Mouse (Mus musculus) stomach, postnatal 0 days (tissue): ENCODE measurements around the gene Ap2a1. TPM values are rescaled to one million over a fixed set of nuclear protein-coding genes. Genes with fewer than 3 reads are reported as not detected.

Experiments used
- ATAC-seq: fragments of 200-750 bp; cut with Nextera tagmentation; 2 replicates; pipeline ENCODE4 v1.8.0; 2017; ENCODE audit not compliant: low FRiP score, low TSS enrichment
- DNase-seq: peaks from one replicate; pipeline ENCODE4 v3.0.0-alpha.2; 2016; ENCODE audit warnings: low spot score
- H3K27ac ChIP-seq: fragments of 300-500 bp; sonication (generic); replicated peaks from 2 replicates; pipeline ENCODE4 v1.5.1; 2014; ENCODE audit warnings: mild to moderate bottlenecking, control low read depth
- H3K27me3 ChIP-seq: fragments of 300-500 bp; sonication (generic); 2 replicates; pipeline ENCODE4 v1.6.1; 2014; ENCODE audit warnings: low read length; ENCODE audit not compliant: control insufficient read depth, insufficient read depth
- H3K36me3 ChIP-seq: fragments of 300-500 bp; sonication (generic); 2 replicates; pipeline ENCODE4 v1.6.1; 2014; ENCODE audit warnings: low read length, mixed read lengths; ENCODE audit not compliant: control insufficient read depth, insufficient read depth
- H3K4me1 ChIP-seq: fragments of 300-500 bp; sonication (generic); replicated peaks from 2 replicates; pipeline ENCODE4 v1.6.1; 2014; ENCODE audit warnings: antibody characterized with exemption; ENCODE audit not compliant: control insufficient read depth, insufficient read depth
- H3K4me2 ChIP-seq: fragments of 300-500 bp; sonication (generic); replicated peaks from 2 replicates; pipeline ENCODE4 v1.6.1; 2014; ENCODE audit warnings: low read depth, mild to moderate bottlenecking, control low read depth, moderate library complexity
- H3K4me3 ChIP-seq: fragments of 300-500 bp; sonication (generic); 2 replicates; pipeline ENCODE4 v1.5.1; 2014; ENCODE audit warnings: low read depth, low read length, control low read depth
- H3K9ac ChIP-seq: fragments of 300-500 bp; sonication (generic); 2 replicates; pipeline ENCODE4 v1.6.1; 2014; ENCODE audit warnings: mild to moderate bottlenecking, low read length, control low read depth, mixed read lengths
- H3K9me3 ChIP-seq: fragments of 300-500 bp; sonication (generic); 2 replicates; pipeline ENCODE4 v1.6.1; 2016; ENCODE audit warnings: low read length; ENCODE audit not compliant: control insufficient read depth
- CTCF ChIP-seq: IDR thresholded peaks from 2 replicates; pipeline ENCODE4 v1.5.1; 2016; ENCODE audit warnings: antibody characterized with exemption, low read depth, mild to moderate bottlenecking, moderate library complexity
- EP300 ChIP-seq: optimal IDR thresholded peaks from 2 replicates; pipeline ENCODE3; 2016; ENCODE audit warnings: antibody characterized with exemption
- WGBS: fragments of 180-500 bp; shearing (Covaris S2); extraction: QIAGEN DNeasy Blood & Tissue Kit; methylation state at CpG from one replicate; pipeline ENCODE4 v1.1.7; 2014; 5-methylcytosine and 5-hydroxymethylcytosine counted together
- polyA plus RNA-seq: library from polyadenylated mRNA; unstranded; fragments of >200 nt; fragmentation: Nextera tagmentation; extraction: Ambion mirVana; gene quantifications from 2 replicates; pipeline ENCODE4 v1.2.1, GENCODE M21; 2015

Gene Ap2a1
- polyA plus RNA-seq, 1 experiment from 2014 or later = 29.3 TPM

DNA sequence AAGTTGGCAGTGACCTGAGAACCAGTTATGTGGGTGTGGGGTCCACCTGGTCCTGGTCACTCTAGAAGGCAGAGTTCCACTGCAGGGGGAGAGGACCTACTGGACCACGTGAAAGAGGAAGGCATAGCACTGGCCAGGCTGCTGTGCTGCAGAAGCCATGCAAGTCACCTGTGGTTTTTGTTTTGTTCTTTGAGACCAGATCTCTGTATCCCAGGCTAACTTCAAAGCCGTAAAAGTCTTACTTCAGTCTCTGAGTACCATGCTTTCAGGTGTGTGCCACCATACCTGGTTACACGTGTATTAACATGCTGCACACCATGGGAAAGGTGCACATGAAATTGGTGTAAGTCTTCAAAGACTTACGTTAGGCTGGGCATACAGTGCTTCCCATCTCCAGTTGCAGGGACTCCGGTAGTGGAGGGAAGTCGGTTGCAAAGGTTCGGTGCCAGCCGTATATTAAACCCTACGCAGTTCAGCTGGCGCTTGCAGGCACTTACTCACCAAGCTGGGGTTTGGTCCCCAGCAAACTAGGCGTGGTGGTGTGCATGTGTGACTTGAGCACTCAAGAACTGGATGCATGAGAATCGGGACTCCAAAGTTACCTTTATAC, 77.6 kb downstream of the Ap2a1 start:
- H3K27ac ChIP-seq = no peak overlapping the region
- no peak for DNase-seq
- H3K9ac ChIP-seq = no peak overlapping the region
- H3K36me3 ChIP-seq = no peaks in the 10 kb centered on the region; the same call in 1 of the 2 replicates
- H3K4me3 ChIP-seq = no peak overlapping the region
- H3K4me2 ChIP-seq = no peak overlapping the region
- WGBS = 87% methylated on average over 12 of the region's 12 CpGs
- ATAC-seq = no peak
- no peaks in the 10 kb centered on the region for H3K9me3 ChIP-seq
- peaks cover 12% of the 10 kb centered on the region for H3K4me1 ChIP-seq
- no peak for TF ChIP-seq EP300
- TF ChIP-seq CTCF = no peak
- no peaks in the 10 kb centered on the region for H3K27me3 ChIP-seq

DNA sequence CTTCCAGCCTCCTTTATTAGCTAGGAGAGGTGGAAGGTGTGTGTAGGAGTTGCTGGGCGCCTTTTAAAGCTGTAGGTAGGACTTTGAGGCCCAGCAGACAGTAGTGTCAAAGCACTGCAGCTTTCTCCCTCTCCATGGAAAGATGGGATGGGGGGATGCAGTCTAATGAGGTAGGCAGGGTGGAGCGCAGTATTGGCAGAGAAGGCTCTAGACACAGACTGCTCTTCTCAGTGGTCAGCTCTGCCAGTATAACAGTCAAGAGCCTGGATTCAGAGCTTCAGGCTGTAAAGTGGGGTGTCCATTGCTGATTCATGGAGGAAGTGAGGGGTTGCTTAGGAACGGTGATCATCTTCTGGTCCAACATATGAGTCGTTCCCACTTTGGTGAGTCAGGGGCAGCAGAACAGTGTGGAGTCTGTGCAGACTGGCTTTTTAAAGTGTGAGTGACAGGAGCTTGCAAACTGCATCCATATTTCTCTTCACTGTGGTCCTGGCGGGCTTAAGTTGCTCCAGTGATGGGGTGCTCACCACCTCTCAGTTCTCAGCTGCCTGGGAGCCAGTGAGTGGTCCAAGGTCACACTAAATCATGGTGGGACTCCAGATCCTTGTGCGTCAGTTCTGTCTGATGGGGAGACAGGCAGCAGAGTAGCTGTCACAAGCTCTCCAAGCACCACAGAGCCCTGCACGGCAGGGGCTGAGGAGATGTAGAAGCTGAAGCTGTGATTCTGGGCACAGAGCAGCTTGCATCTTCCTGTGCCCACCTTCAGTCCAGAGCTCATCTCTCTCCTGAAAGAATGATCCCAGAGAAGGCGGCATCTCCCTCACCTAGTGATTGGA, 78.3 kb downstream of the Ap2a1 start:
- ATAC-seq (no peak), DNase-seq (no peak)
- 70% methylated on average over 8 of the region's 8 CpGs for WGBS
- Histone ChIP-seq H3K4me2 (peak overlapping the region; percentile 83), H3K36me3 (peaks cover under 1% of the 10 kb centered on the region; the same call in 1 of the 2 replicates), H3K27ac (peak overlapping the region; percentile 98), H3K4me1 (peaks cover 12% of the 10 kb centered on the region), H3K4me3 (peak overlapping the region; percentile 81), H3K27me3 (no peaks in the 10 kb centered on the region), H3K9ac (peak overlapping the region; percentile 88), H3K9me3 (no peaks in the 10 kb centered on the region)
- TF ChIP-seq EP300 = no peak
- TF ChIP-seq CTCF = no peak

Other genes starting within 250 kb of the Ap2a1 start
- gene Izumo2, start 220.8 kb downstream of the Ap2a1 start, polyA plus RNA-seq = not detected in 2 replicates
- 21.7 and 22.3 TPM in 2 replicates for gene Vrk3, start 181.1 kb downstream of the Ap2a1 start, polyA plus RNA-seq
- 0.30 and 0.42 TPM in 2 replicates for gene Zfp473, start 178.4 kb downstream of the Ap2a1 start, polyA plus RNA-seq
- gene Nup62, start 113.4 kb downstream of the Ap2a1 start, polyA plus RNA-seq = 33.4 and 34.9 TPM in 2 replicates
- gene Il4i1, start 113.1 kb downstream of the Ap2a1 start, polyA plus RNA-seq = 0.69 and 0.75 TPM in 2 replicates
- gene Atf5, start 112.8 kb downstream of the Ap2a1 start, polyA plus RNA-seq = 7.3 and 7.7 TPM in 2 replicates
- gene Akt1s1, start 80.5 kb downstream of the Ap2a1 start, polyA plus RNA-seq = 70.8 and 75.2 TPM in 2 replicates
- 45.4 and 48.0 TPM in 2 replicates for gene Tbc1d17, start 80.4 kb downstream of the Ap2a1 start, polyA plus RNA-seq
- 23.5 and 25.7 TPM in 2 replicates for gene Pnkp, start 72.4 kb downstream of the Ap2a1 start, polyA plus RNA-seq
- 159 and 179 TPM in 2 replicates for gene Ptov1, start 59.7 kb downstream of the Ap2a1 start, polyA plus RNA-seq
- gene Med25, start 36.8 kb downstream of the Ap2a1 start, polyA plus RNA-seq = 64.4 and 75.3 TPM in 2 replicates
- 13.1 and 15.6 TPM in 2 replicates for gene Fuz, start 33.4 kb downstream of the Ap2a1 start, polyA plus RNA-seq
- gene Tsks, start 13.7 kb upstream of the Ap2a1 start, polyA plus RNA-seq = 0.08 TPM in 1 of 2 replicates, not detected in the other
- gene Cpt1c, start 45.4 kb upstream of the Ap2a1 start, polyA plus RNA-seq = 5.6 and 7.3 TPM in 2 replicates
- 181 and 185 TPM in 2 replicates for gene Prmt1, start 57.1 kb upstream of the Ap2a1 start, polyA plus RNA-seq
- 55.7 and 59.8 TPM in 2 replicates for gene Irf3, start 68.2 kb upstream of the Ap2a1 start, polyA plus RNA-seq
- gene Bcl2l12, start 69.2 kb upstream of the Ap2a1 start, polyA plus RNA-seq = 23.0 and 23.4 TPM in 2 replicates
- gene Scaf1, start 86.9 kb upstream of the Ap2a1 start, polyA plus RNA-seq = 14.9 and 18.6 TPM in 2 replicates
- gene Rras, start 88.5 kb upstream of the Ap2a1 start, polyA plus RNA-seq = 81.5 and 87.2 TPM in 2 replicates
- 3.4 and 3.8 TPM in 2 replicates for gene Prr12, start 123.4 kb upstream of the Ap2a1 start, polyA plus RNA-seq
- 43.0 and 44.1 TPM in 2 replicates for gene Nosip, start 132.9 kb upstream of the Ap2a1 start, polyA plus RNA-seq
- gene Prrg2, start 133.2 kb upstream of the Ap2a1 start, polyA plus RNA-seq = 33.6 and 37.4 TPM in 2 replicates
- gene Rcn3, start 162.7 kb upstream of the Ap2a1 start, polyA plus RNA-seq = 157 and 176 TPM in 2 replicates
- gene Fcgrt, start 174.4 kb upstream of the Ap2a1 start, polyA plus RNA-seq = 76.1 and 76.9 TPM in 2 replicates
- gene Rps11, start 194.9 kb upstream of the Ap2a1 start, polyA plus RNA-seq = 1,142 and 1,191 TPM in 2 replicates
- 1,442 and 1,485 TPM in 2 replicates for gene Rpl13a, start 199.3 kb upstream of the Ap2a1 start, polyA plus RNA-seq
- gene Gm45713, start 206.7 kb upstream of the Ap2a1 start, polyA plus RNA-seq = 0.17 and 1.1 TPM in 2 replicates
- 2.2 and 2.3 TPM in 2 replicates for gene Flt3l, start 206.9 kb upstream of the Ap2a1 start, polyA plus RNA-seq
- gene Pih1d1, start 224.8 kb upstream of the Ap2a1 start, polyA plus RNA-seq = 48.8 and 49.0 TPM in 2 replicates
- 24.6 and 25.6 TPM in 2 replicates for gene Aldh16a1, start 225.1 kb upstream of the Ap2a1 start, polyA plus RNA-seq
- 0.07 TPM in 1 of 2 replicates, not detected in the other for gene Slc17a7, start 234.5 kb upstream of the Ap2a1 start, polyA plus RNA-seq